In the genomic region with DNA sequence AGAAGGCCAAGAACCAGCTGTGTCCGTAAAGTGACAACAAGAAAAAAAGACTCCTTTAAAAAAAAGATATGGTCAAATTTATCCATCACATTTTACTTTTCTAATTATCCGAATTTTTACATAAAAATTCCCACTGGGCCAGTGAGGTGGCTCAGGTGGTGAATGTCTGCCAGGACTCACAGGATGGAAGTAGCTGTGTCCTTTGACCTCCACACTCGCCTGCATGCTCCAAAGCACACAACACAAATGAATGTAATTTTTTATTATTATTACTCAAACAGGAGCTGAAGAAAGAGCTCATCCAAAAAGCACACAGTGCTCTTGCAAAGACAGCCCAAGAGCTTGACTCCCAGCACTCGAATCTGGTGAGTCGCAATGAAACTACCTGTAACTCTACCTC, we compare ENCODE assay signal across 9 mouse cellular contexts. TPM values are rescaled to one million over a fixed set of nuclear protein-coding genes. Genes with fewer than 3 reads are reported as not detected.
A peak's percentile ranks its signal among the peaks of the same experiment; 100 is the strongest.
DNase-seq lines count a peak whose midpoint lies in the region; ATAC-seq and TF ChIP-seq lines count a peak whose summit lies in the region.
"Had no signal": no experiment of that assay in that cellular context is flagged by ENCODE, and none has a peak within 500 bp of the region (broad histone marks: within the 10 kb centered on the region; RNA-seq: fewer than 3 reads in every experiment).

No protein-coding gene starts in this region.

- WGBS in lung, embryonic 16.5 days, result 7% methylated on average over 5 of the region's 5 CpGs
- 20% methylated on average over 5 of the region's 5 CpGs for WGBS in lung, adult 2 months
- 12% methylated on average over 5 of the region's 5 CpGs for WGBS in forebrain, postnatal 0 days
- WGBS in limb, embryonic 11.5 days, result 18% methylated on average over 5 of the region's 5 CpGs
- 16% methylated on average over 5 of the region's 5 CpGs for WGBS in olfactory bulb, adult 2 months

- H3K4me1 ChIP-seq in lung, embryonic 16.5 days (replicated peaks; ENCODE audit: control insufficient read depth, insufficient read depth, low read length), result peaks cover 13% of the 10 kb centered on the region
- peaks cover 6% of the 10 kb centered on the region for H3K4me1 ChIP-seq in lung, adult 2 months (ENCODE audit: control insufficient read depth, insufficient read depth, low read length)
- peaks cover 12% of the 10 kb centered on the region; the same call in 1 of the 2 replicates for H3K4me1 ChIP-seq in forebrain, postnatal 0 days (ENCODE audit: insufficient read depth)
- peaks cover 8% of the 10 kb centered on the region; the same call in 1 of the 2 replicates for H3K4me1 ChIP-seq in limb, embryonic 11.5 days (ENCODE audit: control insufficient read depth, insufficient read depth, low read length)
- H3K4me1 ChIP-seq in olfactory bulb, adult 2 months (ENCODE audit: control insufficient read depth, insufficient read depth, low read length), result peaks cover 2% of the 10 kb centered on the region

- H3K36me3 ChIP-seq in lung, embryonic 16.5 days (ENCODE audit: control insufficient read depth, insufficient read depth, low read length), result no peaks in the 10 kb centered on the region
- no peaks in the 10 kb centered on the region for H3K36me3 ChIP-seq in forebrain, postnatal 0 days (ENCODE audit: insufficient read depth)
- 0 out of 2 replicates have a peak, but pooled peaks cover 2% of the 10 kb centered on the region for H3K36me3 ChIP-seq in limb, embryonic 11.5 days (ENCODE audit: control insufficient read depth, insufficient read depth, low read length)

- no peak for DNase-seq in lung, adult 2 months
- no peak for DNase-seq in forebrain, postnatal 0 days
- no peak for DNase-seq in limb, embryonic 11.5 days (ENCODE audit: low spot score)
- DNase-seq in Muller cell, postnatal 12 days (ENCODE audit: inconsistent ontology term), result no peak
- DNase-seq in yolk sac, embryonic 10.5 days (ENCODE audit: low spot score), result no peak
- no peak for DNase-seq in right cerebral cortex, postnatal 25 days

- H3K4me3 ChIP-seq in lung, embryonic 16.5 days (ENCODE audit: low read length), result peak overlapping the region; percentile 82
- H3K4me3 ChIP-seq in lung, adult 2 months (replicated peaks; ENCODE audit: extremely low read depth, low read depth, low read length), result no peak overlapping the region
- H3K4me3 ChIP-seq in forebrain, postnatal 0 days (ENCODE audit: low read depth, low read length), result peak overlapping the region; percentile 80
- H3K4me3 ChIP-seq in limb, embryonic 11.5 days (ENCODE audit: low read depth, low read length), result peak overlapping the region; percentile 96
- H3K4me3 ChIP-seq in olfactory bulb, adult 2 months (ENCODE audit: insufficient read depth, low read depth, low read length), result peak overlapping the region; percentile 9; the same call in 1 of the 2 replicates

- H3K27me3 ChIP-seq in lung, embryonic 16.5 days (ENCODE audit: control insufficient read depth, insufficient read depth, low read depth, low read length), result no peaks in the 10 kb centered on the region
- no peaks in the 10 kb centered on the region for H3K27me3 ChIP-seq in forebrain, postnatal 0 days (ENCODE audit: insufficient read depth, low read length)
- H3K27me3 ChIP-seq in limb, embryonic 11.5 days (ENCODE audit: control insufficient read depth, insufficient read depth, low read length), result no peaks in the 10 kb centered on the region

- TF ChIP-seq CTCF in lung, adult 2 months (IDR thresholded peaks at IDR 0.05; ENCODE audit: insufficient read depth, low read length), result no peak
- TF ChIP-seq CTCF in forebrain, postnatal 0 days (IDR thresholded peaks at IDR 0.05; ENCODE audit: low read depth), result no peak
- TF ChIP-seq CTCF in olfactory bulb, adult 2 months (IDR thresholded peaks at IDR 0.05; ENCODE audit: insufficient read depth, low read depth, low read length), result no peak

- H3K9ac ChIP-seq in lung, embryonic 16.5 days (ENCODE audit: low read length), result peak overlapping the region; percentile 96
- peak overlapping the region; percentile 99 for H3K9ac ChIP-seq in forebrain, postnatal 0 days
- H3K9ac ChIP-seq in limb, embryonic 11.5 days (ENCODE audit: low read length), result no peak overlapping the region

- peak overlapping the region; percentile 100 for H3K27ac ChIP-seq in lung, embryonic 16.5 days (ENCODE audit: low read length)
- no peak overlapping the region for H3K27ac ChIP-seq in forebrain, postnatal 0 days (ENCODE audit: low read depth, low read length)
- H3K27ac ChIP-seq in limb, embryonic 11.5 days (replicated peaks; ENCODE audit: low read depth, low read length), result no peak overlapping the region
- H3K27ac ChIP-seq in olfactory bulb, adult 2 months (ENCODE audit: insufficient read depth, low read depth, low read length), result no peak overlapping the region

- H3K4me2 ChIP-seq in lung, embryonic 16.5 days (ENCODE audit: low read depth, low read length), result peak overlapping the region; percentile 76
- H3K4me2 ChIP-seq in forebrain, postnatal 0 days (ENCODE audit: low read depth), result peak overlapping the region; percentile 62
- peak overlapping the region; percentile 69 for H3K4me2 ChIP-seq in limb, embryonic 11.5 days (ENCODE audit: low read depth, severe bottlenecking)

- no peak for TF ChIP-seq POLR2A in lung, adult 2 months (IDR thresholded peaks at IDR 0.05; ENCODE audit: borderline replicate concordance, extremely low read depth, low read depth, low read length)
- TF ChIP-seq POLR2A in olfactory bulb, adult 2 months (IDR thresholded peaks at IDR 0.05; ENCODE audit: insufficient read depth, low read depth, low read length), result no peak

- no peak for ATAC-seq in lung, embryonic 16.5 days (ENCODE audit: low read depth)
- no peak for ATAC-seq in forebrain, postnatal 0 days
- no peak for ATAC-seq in limb, embryonic 11.5 days (ENCODE audit: insufficient number of reproducible peaks, low FRiP score, low TSS enrichment, low read depth)
- ATAC-seq: activated CD4-positive, CD25-positive, alpha-beta regulatory T cell, adult 4 months had no signal

- H3K9me3 ChIP-seq in lung, embryonic 16.5 days (ENCODE audit: control insufficient read depth, low read length), result no peaks in the 10 kb centered on the region
- no peaks in the 10 kb centered on the region for H3K9me3 ChIP-seq in forebrain, postnatal 0 days (ENCODE audit: low read length)
- H3K9me3 ChIP-seq in limb, embryonic 11.5 days (ENCODE audit: control insufficient read depth, low read length), result no peaks in the 10 kb centered on the region

RNA-seq across cellular contexts. Expression of a gene that starts 2.0 kb away (rescaled TPM):
- polyA plus RNA-seq in lung, embryonic 16.5 days (2015; fragmentation: Nextera tagmentation; extraction: Ambion mirVana), result 64.6 and 64.9 TPM in 2 replicates
- polyA plus RNA-seq in lung, adult 2 months (2012; rRNA removed), result 18.2 and 18.5 TPM in 2 replicates
- total RNA-seq in forebrain, postnatal 0 days (2014; rRNA removed), result 60.2 and 67.6 TPM in 2 replicates
- 42.3 and 49.7 TPM in 2 replicates for polyA plus RNA-seq in forebrain, postnatal 0 days (2015; fragmentation: Nextera tagmentation; extraction: Ambion mirVana)
- 118 TPM in 2 replicates for polyA plus RNA-seq in limb, embryonic 11.5 days (2014; fragmentation: Nextera tagmentation; extraction: Ambion mirVana)
- polyA plus RNA-seq in olfactory bulb, adult 2 months (2012; ENCODE audit: insufficient read depth, insufficient read length, low replicate concordance, missing spikeins), result not detected in 2 replicates
